Mouse (Mus musculus): ENCODE measurements around the gene Vmn1r120. TPM values are rescaled to one million over a fixed set of nuclear protein-coding genes. Genes with fewer than 3 reads are reported as not detected.
"Not testable (repeated sequence)": the region's sequence is repeated elsewhere in the genome, so short reads cannot be mapped to it uniquely, and the experiment has no call there.

The Vmn1r120 gene
- not detected for polyA plus RNA-seq (2017; shearing (Covaris generic))

- ATAC-seq: not testable (repeated sequence)
Measured at GRCm38 (mm10) chr7:21053684-21054083, at the start of gene Vmn1r120. Gene Vmn1r120, minus strand, starts transcription at chr7:21053784.

- not testable (repeated sequence) for ATAC-seq
Measured at GRCm38 (mm10) chr7:21098413-21098812, 44.8 kb upstream of the Vmn1r120 start, which contains the start of gene Vmn1r121. Gene Vmn1r121, minus strand, starts transcription at chr7:21098513.

- ATAC-seq: not testable (repeated sequence)
Measured at GRCm38 (mm10) chr7:21012355-21012754, 41.2 kb downstream of the Vmn1r120 start, which contains the start of gene Vmn1r119. Gene Vmn1r119, minus strand, starts transcription at chr7:21012455.

Other genes with a start within 250 kb of the Vmn1r120 start
- gene Vmn1r114, start 241.6 kb downstream of the Vmn1r120 start, polyA plus RNA-seq (2017; shearing (Covaris generic)): not detected
- gene Vmn1r115, start 208.8 kb downstream of the Vmn1r120 start, polyA plus RNA-seq (2017; shearing (Covaris generic)): not detected
- not detected for gene Vmn1r116, start 181.5 kb downstream of the Vmn1r120 start, polyA plus RNA-seq (2017; shearing (Covaris generic))
- not detected for gene Vmn1r117, start 169.7 kb downstream of the Vmn1r120 start, polyA plus RNA-seq (2017; shearing (Covaris generic))
- gene Vmn1r118, start 141.4 kb downstream of the Vmn1r120 start, polyA plus RNA-seq (2017; shearing (Covaris generic)): not detected
- not detected for gene Vmn1r119, start 41.3 kb downstream of the Vmn1r120 start, polyA plus RNA-seq (2017; shearing (Covaris generic))
- gene Vmn1r121, start 44.7 kb upstream of the Vmn1r120 start, polyA plus RNA-seq (2017; shearing (Covaris generic)): not detected
- gene Vmn1r122, start 80.3 kb upstream of the Vmn1r120 start, polyA plus RNA-seq (2017; shearing (Covaris generic)): not detected
- gene Vmn1r123, start 108.4 kb upstream of the Vmn1r120 start, polyA plus RNA-seq (2017; shearing (Covaris generic)): not detected
- not detected for gene Gm5157, start 136.6 kb upstream of the Vmn1r120 start, polyA plus RNA-seq (2017; shearing (Covaris generic))
- gene Vmn1r124, start 206.8 kb upstream of the Vmn1r120 start, polyA plus RNA-seq (2017; shearing (Covaris generic)): not detected
- not detected for gene Vmn1r125, start 218.4 kb upstream of the Vmn1r120 start, polyA plus RNA-seq (2017; shearing (Covaris generic))
- gene Vmn1r126, start 247.7 kb upstream of the Vmn1r120 start, polyA plus RNA-seq (2017; shearing (Covaris generic)): not detected